Mouse (Mus musculus): ENCODE results near the gene Rpl11.
"Not testable (repeated sequence)": the region's sequence is repeated elsewhere in the genome, so short reads cannot be mapped to it uniquely, and the experiment has no call there.

The Rpl11 gene

DNA sequence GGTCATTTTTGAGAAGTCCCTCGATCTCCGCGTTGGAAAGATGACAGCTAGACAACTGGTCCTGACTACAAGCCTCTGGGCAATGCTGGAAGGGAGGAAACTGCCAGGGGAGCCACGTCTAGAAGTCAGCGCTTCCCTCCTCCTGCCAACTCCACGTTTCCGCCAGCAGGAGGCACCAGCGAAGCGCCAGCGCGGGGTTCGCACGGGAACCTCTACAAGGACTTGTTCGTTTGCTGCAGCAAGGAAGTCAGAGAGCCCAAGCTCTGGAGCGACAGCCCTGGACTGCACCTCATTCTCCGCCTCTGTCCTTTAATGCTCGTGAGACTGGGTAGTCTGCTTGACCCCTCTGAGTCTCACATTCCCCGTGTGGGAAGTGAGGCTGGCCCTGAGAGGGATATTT lies 16.7 kb upstream of the Rpl11 start:
- peak; percentile 86 for DNase-seq

DNA sequence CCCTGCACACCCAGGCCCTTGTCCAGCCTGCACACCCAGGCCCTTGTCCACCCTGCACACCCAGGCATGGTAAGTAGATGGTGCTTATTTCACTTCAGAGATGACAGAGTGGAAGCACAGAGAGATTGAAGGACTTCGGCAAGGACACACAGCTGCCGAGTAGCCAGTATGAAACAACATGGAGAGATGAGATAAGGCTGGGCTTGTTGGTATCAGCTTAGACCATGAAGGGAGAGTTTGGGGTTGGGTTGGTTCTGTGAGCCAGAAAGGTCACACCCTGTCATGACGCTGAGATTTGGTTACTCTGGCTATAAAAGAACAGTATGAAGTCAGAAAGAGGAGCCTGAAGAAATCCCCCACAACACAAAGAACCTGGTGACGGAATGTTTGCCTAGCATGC lies 16.1 kb upstream of the Rpl11 start:
- DNase-seq = no peak

DNA sequence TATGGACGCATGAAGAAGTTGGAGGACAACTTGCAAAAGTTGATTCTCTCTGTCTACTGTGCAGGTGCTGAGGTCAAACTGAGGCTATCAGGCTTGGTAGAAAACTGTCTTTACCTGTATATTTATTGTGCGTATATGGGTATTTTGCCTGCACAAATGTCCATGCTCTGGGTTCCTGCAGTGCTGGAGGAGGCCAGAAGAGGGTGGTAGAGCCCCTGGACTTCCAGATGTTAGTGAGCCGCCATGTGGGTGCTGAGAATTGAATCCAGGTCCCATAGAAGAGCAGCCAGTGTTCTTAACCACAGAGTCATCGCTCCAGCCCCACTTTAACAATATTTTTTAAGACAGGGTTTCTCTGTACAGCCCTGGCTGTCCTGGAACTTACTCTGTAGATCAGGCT lies 9.9 kb upstream of the Rpl11 start:
- no peak for DNase-seq

DNA sequence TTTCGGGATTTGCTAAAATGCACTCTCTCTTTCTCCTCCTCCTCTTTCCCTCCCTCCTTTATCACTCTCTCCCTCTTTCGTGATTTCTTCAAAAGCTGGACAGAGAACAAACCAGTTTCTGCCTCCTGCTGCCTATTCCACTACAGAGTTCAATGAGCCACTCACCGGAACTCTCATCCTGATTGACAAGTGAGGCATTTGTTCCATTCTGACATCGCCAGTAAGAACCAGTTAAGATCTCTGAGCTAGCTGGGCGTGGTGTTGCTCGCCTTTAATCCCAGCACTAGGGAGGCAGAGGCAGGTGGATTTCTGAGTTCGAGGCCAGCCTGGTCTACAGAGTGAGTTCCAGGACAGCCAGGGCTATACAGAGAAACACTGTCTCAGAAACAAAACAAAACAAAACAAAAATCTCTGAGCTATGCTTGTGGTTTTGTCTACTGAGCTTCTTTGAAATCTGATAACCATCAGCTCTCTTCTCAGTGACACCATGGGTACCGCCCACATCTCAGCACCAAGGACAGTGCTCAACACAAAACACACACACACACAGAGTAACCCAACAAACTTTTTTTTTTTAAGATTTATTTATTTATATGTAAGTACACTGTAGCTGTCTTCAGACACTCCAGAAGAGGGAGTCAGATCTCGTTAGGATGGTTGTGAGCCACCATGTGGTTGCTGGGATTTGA lies 6.7 kb upstream of the Rpl11 start:
- not testable (repeated sequence) for DNase-seq

DNA sequence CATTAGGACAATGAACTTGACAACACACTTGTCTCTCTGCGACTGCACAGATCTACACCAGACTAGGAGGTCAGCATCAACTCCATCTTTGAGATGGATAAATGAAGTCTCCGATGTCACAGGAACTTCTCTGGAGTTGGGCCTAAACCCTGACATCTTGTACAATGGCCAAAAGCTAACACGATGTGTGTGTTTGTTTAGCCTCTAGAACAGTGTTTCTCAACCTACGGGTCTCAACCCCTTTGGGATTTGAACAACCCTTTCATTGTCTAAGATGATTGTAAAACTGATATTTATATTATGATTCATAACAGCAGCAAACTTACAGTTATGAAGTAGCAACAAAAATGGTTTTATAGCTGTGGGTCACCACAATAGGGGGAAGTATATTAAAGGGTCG lies 4.7 kb upstream of the Rpl11 start:
- DNase-seq = no peak

DNA sequence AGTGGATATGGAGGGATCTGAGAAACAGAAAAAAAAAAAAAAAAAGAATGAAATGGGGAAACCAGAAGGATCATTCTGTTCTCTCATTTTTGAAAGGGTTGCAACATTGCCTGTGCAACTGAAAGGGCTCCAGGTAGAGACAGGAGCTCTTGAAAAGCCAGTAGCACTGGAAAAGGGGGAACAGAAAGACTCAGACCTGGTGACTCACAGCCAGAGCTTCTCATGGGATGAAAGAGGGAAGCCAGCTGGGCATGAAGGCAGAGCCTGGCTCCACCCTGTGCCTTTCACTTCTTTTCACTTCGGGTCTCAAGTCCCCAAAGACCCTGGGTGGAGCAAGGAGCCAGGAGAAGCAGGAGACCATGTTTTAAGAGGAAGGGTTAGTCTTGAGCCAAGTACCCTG lies 2.8 kb upstream of the Rpl11 start:
- no peak for DNase-seq

DNA sequence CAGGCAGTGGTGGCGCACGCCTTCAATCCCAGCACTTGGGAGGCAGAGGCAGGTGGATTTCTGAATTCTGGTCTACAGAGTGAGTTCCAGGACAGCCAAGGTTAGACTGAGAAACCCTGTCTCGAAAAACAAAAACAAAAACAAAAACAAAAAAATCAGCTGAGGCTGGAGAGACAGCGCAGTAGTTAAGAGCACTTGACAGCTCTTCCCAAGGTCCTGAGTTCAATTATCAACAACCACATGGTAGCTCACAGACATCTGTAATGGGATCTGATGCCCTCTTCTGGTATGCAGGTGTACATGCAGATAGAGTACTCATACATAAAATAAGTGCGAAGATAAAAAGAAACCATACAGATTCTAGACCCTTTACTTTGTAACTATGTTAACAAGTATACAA lies 615 bp upstream of the Rpl11 start:
- no peak for DNase-seq

DNA sequence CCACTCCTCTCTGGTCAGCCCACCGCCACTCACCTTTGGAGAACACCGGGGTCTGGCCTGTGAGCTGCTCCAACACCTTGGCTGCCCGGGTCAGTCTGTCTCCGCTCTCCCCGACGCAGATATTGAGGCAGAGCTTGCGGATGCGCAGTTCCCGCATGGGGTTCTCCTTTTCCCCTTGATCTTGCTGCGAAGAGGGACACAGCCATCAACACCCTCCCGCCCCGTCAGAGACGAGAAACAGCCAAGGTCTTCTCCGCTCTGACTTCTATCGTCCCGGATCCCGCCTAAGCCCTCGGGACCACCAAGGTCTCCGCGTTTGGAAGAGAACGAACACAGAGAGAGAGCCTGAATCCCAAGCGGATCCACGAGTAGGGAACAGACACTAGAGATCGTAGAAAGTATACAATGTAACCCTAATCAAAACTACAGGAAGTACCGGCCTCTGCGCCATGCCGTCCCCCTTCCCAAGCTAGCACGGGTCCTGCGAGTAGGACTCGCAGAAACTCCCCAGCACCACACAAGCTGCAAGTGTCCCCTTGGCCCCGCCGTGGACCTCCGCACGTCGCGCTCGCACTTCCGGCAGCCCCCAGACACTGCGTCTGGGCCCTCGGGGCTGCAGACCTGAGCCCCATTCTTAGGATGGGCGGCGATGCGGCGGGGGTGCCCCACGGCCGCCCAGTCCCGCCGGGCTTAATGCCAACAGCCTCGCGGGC lies 538 bp downstream of the Rpl11 start:
- no peak for DNase-seq

DNA sequence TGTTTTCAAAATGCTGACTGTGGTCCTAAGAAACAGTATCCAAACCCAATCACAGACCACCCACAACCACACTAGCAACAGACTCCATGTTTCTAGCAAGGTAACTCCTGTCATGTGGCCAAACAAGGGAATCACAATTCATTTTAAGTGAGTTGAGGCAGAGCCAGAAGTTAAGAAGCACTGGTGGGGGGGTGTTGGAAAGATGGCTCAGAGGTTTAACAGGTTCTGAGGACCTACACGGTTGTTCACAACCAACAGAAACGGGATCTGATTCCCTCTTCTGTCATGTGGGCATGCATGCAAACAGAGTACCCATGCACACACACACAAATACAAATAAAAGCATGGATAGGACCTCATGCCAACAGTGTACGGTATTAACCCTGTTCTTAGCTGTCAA lies 1.2 kb downstream of the Rpl11 start:
- DNase-seq = no peak

DNA sequence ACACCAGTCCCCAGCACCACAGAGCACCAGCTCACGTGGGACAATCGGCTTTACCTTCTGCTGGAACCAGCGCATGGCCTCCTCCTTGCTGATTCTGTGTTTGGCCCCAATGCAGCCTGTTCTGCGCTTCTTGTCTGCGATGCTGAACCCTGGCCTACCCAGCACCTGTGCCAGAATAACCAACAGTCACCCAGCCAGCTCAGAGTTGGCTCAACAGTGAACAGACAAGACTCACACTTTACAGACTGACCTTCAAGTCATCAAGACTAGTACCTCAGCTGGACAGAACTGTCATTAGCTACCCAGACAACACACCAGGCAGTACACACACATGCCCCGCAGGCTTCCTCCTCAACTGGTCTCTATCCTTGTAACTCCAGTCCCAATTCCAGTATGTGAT lies 3.0 kb downstream of the Rpl11 start:
- DNase-seq = no peak

DNA sequence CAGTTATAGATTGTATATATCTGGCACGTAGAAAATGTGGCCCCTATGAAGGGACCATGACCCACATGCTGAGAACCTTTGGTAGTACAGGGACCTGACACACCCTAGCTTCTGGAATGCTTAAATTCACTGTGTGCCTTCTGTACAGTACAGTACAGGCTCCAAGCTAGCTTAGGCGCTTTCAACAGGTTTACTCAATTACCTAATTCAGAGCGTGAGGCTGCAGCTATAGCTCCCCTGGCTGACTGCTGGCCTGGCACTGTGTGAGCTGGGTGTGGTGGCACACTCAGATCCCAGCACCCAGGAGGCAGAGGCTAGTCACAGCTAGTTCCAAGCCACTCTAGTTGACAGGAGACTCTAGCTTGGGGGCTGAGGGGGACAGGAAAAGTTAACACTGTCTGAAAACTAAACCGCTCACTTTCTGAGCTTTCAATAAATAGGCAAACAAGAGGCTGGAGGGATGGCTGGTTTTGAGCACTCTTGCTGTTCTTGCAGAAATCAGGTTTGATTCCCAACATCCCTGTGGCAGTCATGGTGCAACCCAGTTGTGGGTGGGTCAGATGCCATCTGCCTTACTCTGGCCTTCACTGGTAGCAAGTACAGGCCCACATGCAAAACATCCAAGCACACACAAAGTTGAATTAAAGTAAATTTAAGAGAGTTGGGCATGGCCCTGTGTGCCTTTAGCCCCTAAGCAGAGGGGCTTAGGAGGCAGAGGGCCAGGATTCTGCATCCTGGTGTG lies 4.8 kb downstream of the Rpl11 start:
- DNase-seq = no peak

DNA sequence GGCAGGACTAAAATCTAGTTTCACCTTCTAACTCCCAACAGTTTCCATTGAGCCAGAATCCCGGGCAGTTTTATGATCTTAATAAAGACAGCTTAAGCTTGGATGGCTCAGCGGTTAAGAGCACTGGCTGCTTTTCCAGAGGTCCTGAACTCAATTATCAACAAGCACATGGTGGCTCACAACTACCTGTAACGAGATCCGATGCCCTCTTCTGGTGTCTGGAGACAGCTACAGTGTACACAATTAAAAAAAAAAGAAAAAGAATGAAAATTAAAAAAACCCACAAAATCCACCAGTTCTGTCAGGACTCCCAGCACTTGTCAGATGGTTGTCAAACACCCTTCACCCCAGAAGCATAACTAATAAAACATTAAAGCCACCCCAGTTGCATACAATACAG lies 5.6 kb downstream of the Rpl11 start:
- no peak for DNase-seq

DNA sequence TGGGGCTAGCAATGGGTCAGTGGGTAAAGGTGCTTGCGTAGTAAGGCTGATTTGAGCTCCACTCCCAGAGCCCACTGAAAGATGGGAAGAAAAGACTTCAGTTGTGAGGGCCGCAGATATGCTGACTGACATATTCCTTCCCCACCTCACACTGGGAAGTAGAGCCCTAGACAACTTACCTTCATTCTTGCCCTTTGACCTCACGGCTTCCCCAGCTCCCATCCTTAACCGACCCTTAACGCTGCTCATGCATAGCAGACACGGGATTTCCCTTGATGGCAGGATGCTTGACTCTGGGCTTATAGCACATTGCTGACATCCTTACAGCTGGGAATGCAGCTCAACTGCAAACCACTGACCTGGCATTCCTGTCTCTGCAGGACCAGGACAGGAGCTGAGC lies 6.3 kb downstream of the Rpl11 start:
- no peak for DNase-seq

DNA sequence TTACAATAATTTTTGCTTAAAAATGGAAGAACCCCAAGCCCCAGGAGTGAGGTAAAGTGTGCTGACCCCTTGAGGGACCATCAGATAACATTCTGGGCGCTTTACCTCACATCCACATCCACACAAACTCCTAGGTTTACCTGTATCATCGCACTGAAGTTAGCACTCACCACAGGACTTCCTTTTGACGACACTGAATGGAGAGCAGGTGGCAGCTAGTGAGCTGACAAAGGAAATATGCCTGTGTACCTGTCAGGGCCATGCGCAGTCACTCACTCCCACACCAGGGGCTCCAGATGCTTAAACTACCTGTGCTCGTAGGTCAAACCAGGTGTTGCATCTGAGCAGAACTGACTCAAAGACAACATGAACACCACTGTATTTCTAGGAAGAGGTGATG lies 8.1 kb downstream of the Rpl11 start:
- DNase-seq = no peak

DNA sequence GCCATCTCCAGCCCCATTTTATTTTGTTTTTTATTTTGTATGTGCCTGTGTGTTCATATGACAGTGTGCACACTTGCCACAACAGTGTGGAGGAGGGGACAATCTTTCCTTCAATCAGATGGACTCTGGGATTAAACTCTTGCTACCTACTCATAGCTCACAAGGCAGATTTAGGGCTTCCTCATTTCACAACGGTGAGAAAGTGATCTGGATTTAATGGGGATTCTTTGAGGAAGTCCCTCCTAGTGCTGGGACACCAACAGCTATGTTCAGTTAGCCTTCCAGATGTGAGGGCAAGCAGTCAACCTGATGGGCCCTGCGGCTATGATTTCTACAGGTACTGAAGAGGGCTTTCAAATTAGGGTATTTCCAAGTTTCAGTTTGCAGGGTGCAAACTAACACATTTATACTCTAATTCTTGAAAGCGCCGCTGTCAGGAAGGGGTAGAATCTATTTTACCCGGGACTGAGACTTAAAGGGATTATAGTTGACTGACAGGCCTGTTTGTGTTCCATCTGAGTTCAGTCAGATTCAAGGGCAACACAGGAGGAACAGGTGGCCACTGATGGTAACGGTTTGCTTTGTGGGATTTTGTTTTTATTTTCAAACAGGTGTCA lies 9.3 kb downstream of the Rpl11 start:
- no peak for DNase-seq

DNA sequence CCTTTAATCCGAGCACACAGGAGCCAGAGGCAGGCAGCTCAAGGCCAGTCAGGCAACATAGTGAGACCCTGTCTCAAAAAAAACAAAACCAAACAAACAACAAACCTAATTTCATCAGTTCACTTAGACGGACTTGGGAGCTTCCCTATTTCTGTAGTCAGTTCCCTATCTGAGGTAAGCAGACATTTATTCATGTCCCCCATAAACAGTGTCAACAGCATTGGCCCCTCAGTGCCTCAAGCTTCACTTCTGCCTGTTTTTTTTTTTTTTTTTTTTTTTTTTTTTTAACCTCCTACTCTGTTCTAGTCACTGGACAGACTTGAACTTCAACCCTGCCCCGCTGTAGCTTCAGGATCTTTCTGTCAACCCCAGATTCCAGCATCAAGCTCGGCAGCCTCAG lies 18.1 kb downstream of the Rpl11 start:
- no peak for DNase-seq

DNA sequence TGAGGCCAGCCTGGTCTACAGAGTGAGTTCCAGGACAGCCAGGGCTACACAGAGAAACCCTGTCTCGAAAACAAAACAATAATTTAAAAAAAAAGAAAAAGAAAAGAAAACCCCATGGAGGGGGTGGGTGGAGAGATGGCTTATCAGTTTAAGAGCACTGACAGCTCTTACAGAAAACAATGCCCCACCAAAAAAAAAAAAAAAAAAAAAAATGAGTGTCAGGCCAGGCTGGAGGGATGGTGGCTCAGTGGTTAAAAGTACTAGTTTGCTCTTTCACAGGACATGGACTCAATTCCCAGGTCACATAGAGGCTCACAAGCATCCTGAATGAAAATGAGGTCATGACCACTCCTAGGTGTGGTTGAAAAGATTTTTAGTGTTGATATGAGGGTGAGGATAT lies 20.0 kb downstream of the Rpl11 start:
- DNase-seq = no peak

DNA sequence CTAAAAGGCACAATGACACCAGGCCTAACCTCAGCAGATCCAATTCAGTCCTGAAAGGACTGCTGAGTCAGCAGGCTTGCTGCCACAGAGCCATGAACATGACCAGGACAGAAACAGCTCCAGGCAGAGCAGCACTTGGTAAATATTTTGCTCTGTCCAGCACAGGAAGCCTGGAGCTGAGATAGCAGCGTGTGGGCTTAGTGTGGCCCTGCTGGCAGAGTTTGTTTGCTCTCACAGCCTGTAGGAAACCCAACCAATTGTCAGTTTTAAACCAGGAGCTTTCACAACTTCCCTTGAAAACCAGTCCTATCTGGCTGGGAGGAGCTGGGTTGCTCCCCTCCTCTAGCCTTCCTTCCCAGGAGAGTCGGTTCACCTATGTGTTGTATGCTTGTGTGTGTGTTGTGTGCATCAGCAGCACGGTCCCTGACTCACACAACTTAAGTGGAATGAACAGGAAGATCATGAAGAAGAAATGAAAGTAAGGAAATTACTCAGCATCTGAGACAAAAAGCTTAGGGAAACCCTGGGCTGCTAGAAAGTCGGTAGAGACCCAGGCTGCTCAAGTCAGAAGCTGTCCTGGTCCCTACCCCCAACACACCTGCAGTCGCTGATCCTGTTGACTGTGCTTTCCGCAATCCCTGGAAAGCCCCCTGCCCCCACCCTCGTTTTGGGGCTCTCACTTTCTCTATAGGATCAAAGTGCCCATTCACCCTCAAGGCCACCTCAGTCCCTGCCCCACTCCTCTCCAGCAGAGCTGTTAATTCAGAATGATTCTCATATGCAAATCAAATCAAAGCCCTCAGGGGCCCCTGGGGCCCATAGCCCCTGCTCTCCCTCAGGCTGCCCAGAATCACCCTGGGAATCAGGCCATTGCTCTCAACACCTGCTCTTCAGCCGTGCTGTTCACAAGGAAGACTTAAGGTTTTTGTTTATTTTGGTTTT lies 22.0 kb downstream of the Rpl11 start:
- DNase-seq = peak; percentile 33

DNA sequence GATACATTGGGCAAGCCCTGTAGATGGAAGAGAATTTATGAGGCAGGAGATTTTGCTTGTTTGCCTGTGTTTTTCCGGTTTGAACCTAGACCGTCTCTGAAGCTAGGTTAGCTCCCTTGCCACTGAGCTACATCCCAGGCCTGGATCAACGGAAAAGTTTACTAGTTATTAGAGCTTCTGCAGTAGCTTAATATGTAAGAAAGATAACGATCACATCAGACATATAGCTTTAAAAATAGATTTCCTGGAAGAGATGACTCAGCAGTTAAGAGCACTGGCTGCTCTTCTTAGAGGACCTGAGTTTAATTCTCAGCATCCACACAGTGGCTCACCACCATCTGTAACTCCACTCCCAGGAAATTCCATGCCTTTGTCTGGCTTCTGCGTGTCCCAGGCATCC lies 24.5 kb downstream of the Rpl11 start:
- no peak for DNase-seq

DNA sequence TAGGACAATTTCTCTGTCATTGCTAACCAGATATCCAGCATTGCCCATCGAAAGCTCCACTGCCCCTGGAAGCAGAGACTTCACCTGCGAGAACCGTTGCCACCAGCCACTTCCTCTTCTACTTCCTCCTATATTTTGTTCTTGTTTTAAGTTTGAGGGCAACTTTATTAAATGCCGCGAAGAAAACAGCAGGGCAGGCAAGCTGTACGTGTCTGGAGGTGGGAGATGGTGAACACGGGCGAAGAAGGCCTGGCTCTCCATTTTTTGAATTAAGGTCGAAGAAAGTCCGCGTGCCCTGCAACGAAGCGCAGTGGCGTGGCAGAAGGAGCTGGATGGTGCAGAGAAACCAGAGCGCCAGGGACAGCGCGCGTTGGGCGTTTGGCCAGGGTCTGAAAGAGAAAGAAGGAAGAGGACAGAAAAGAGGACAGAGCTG lies 25.1 kb downstream of the Rpl11 start:
- no peak for DNase-seq

DNA sequence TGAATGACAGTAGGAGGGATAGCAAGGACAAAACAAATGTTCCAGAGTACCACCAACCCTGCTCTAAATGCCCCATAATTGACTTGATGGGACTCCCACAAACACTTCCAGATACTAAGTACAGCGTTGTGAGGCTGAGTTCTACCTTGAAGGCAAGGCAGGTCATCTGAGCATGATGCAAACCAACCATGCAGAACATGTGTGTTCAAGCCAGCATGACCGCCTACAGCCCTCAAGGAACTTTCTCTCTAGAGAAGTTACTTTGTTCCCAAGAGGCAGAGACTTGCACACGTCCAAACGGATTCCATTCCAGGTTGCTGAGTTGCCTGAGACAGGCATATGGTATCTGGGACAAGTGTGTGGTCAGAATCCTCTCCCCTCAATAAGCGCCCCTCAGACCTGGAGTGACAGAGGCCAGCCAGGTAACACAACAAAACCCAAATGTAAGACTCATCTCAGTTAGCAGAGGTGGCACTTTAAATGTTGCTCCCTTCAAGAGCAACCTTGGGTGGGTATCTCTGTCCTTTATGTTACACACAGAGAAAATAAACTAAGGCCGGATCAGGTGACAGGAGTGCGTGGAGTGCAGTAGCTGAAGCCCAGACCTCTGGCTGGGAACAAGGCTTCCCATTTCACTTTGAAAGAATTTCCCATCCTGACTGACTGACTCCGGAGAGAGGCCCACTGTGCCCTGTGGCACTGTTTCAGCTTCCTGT lies 25.7 kb downstream of the Rpl11 start:
- DNase-seq = peak; percentile 26

DNA sequence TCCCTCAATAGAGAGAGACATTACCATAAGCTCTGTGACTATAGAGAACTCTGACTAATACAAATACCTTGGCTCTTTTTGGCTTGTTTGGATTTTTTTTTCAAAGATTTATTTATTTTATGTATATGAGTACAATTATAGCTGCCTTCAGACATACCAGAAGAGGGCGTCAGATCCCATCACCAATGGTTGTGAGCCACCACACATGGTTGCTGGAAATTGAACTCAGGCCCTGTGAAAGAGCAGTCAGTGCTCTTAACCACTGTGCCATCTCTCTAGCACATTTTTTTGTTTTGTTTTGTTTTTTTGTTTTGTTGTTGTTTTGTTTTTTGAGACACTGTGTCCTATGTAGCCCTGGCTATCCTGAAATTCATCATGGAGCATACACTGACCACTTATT lies 27.9 kb downstream of the Rpl11 start:
- no peak for DNase-seq

Data from kidney, adult 18-20 months (tissue).